17 mouse cellular contexts compared by ENCODE assay signal in the genomic region with DNA sequence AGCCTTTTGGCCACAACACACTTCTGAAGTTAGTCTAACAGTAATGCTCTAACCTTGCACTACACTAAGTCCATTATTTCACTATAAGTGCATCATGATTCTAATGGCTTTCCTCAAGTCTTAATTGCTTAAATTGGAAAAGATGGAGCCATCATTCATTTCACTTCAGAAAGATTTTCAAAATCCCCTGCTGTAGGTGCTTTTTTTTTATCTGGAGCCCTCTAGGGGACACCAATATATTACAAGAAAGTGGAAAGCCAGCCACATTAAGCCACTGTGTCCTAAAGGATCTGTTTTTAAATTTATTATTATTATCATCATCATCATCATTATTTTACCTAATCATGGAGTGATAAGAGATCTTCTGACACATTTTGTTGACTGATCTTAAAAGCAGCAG.
DNase-seq lines count a peak whose midpoint lies in the region; ATAC-seq and TF ChIP-seq lines count a peak whose summit lies in the region.
"Had no signal": no experiment of that assay in that cellular context is flagged by ENCODE, and none has a peak within 500 bp of the region (broad histone marks: within the 10 kb centered on the region; RNA-seq: fewer than 3 reads in every experiment).

No protein-coding gene starts in this region.

- peak; percentile 34 for DNase-seq in forebrain, embryonic 14.5 days (ENCODE audit: low spot score)
- DNase-seq in forebrain, embryonic 10.5 days (ENCODE audit: extremely low spot score, low spot score), result no peak
- peak; percentile 20 for DNase-seq in kidney, postnatal 0 days (ENCODE audit: low spot score)
- DNase-seq in kidney, adult 2 months, result no peak
- DNase-seq in midbrain, postnatal 0 days (ENCODE audit: low spot score), result peak; percentile 37
- no peak for DNase-seq in gastrocnemius, postnatal 25 days
- DNase-seq: adrenal gland, adult 8-10 months; B cell, adult 2 months; cerebellum, adult 9-11 months; heart, postnatal 14 days; kidney, postnatal 25 days had no signal

- no peak for ATAC-seq in forebrain, embryonic 14.5 days
- no peak for ATAC-seq in kidney, postnatal 0 days (replicated peaks; ENCODE audit: low FRiP score, low read depth)
- no peak for ATAC-seq in midbrain, postnatal 0 days (ENCODE audit: low FRiP score)
- ATAC-seq in midbrain, embryonic 13.5 days, result no peak
- ATAC-seq in megakaryocyte-erythroid progenitor cell, adult 5-6 weeks (replicated peaks; ENCODE audit: low FRiP score, low TSS enrichment, poor library complexity, severe bottlenecking), result no peak
- ATAC-seq: midbrain, embryonic 16.5 days had no signal

- no peaks in the 10 kb centered on the region for H3K4me1 ChIP-seq in forebrain, embryonic 14.5 days (ENCODE audit: control insufficient read depth, insufficient read depth, low read length)
- H3K4me1 ChIP-seq in forebrain, embryonic 10.5 days, result no peaks in the 10 kb centered on the region
- no peaks in the 10 kb centered on the region for H3K4me1 ChIP-seq in kidney, postnatal 0 days (replicated peaks; ENCODE audit: insufficient read depth, low read length)
- no peaks in the 10 kb centered on the region for H3K4me1 ChIP-seq in kidney, adult 2 months (ENCODE audit: control insufficient read depth, insufficient read depth, low read length)
- no peaks in the 10 kb centered on the region for H3K4me1 ChIP-seq in midbrain, postnatal 0 days (ENCODE audit: insufficient read depth, low read length)
- H3K4me1 ChIP-seq in midbrain, embryonic 13.5 days (replicated peaks), result no peaks in the 10 kb centered on the region
- H3K4me1 ChIP-seq: embryonic facial prominence, embryonic 13.5 days; forebrain, embryonic 12.5 days had no signal

- H3K27ac ChIP-seq in forebrain, embryonic 14.5 days (ENCODE audit: low read depth, low read length), result no peak overlapping the region
- no peak overlapping the region for H3K27ac ChIP-seq in forebrain, embryonic 10.5 days
- no peak overlapping the region for H3K27ac ChIP-seq in kidney, postnatal 0 days
- no peak overlapping the region for H3K27ac ChIP-seq in kidney, adult 2 months (ENCODE audit: insufficient read depth, low read depth, low read length)
- no peak overlapping the region for H3K27ac ChIP-seq in midbrain, postnatal 0 days (ENCODE audit: low read depth, low read length)
- H3K27ac ChIP-seq in midbrain, embryonic 13.5 days, result no peak overlapping the region
- H3K27ac ChIP-seq: embryonic facial prominence, embryonic 13.5 days; forebrain, embryonic 12.5 days; macrophage had no signal

- no peak overlapping the region for H3K4me2 ChIP-seq in forebrain, embryonic 14.5 days (ENCODE audit: low read length)
- no peak overlapping the region for H3K4me2 ChIP-seq in kidney, postnatal 0 days (ENCODE audit: low read length)
- H3K4me2 ChIP-seq in midbrain, postnatal 0 days (ENCODE audit: low read depth, low read length, poor library complexity, severe bottlenecking), result no peak overlapping the region
- no peak overlapping the region for H3K4me2 ChIP-seq in midbrain, embryonic 13.5 days (replicated peaks)
- H3K4me2 ChIP-seq: embryonic facial prominence, embryonic 13.5 days; forebrain, embryonic 12.5 days had no signal

- peak; percentile 58 for TF ChIP-seq CTCF in kidney, postnatal 0 days (IDR thresholded peaks at IDR 0.05; ENCODE audit: low read depth)
- no peak for TF ChIP-seq CTCF in kidney, adult 2 months (conservative IDR thresholded peaks at IDR 0.05; ENCODE audit: insufficient read depth, insufficient read length, low read depth, low read length)
- TF ChIP-seq CTCF in midbrain, postnatal 0 days (IDR thresholded peaks at IDR 0.05), result peak; percentile 72

- H3K9ac ChIP-seq in forebrain, embryonic 14.5 days (ENCODE audit: low read length), result no peak overlapping the region
- H3K9ac ChIP-seq in kidney, postnatal 0 days (ENCODE audit: low read depth, low read length), result no peak overlapping the region
- no peak overlapping the region for H3K9ac ChIP-seq in midbrain, postnatal 0 days (replicated peaks; ENCODE audit: low read length, poor library complexity, severe bottlenecking)
- no peak overlapping the region for H3K9ac ChIP-seq in midbrain, embryonic 13.5 days (replicated peaks)
- H3K9ac ChIP-seq: embryonic facial prominence, embryonic 13.5 days; forebrain, embryonic 12.5 days had no signal

- no peak for TF ChIP-seq POLR2A in kidney, adult 2 months (IDR thresholded peaks at IDR 0.05; ENCODE audit: low read depth, low read length)

- no peak overlapping the region for H3K4me3 ChIP-seq in forebrain, embryonic 14.5 days (ENCODE audit: low read depth, low read length)
- no peak overlapping the region for H3K4me3 ChIP-seq in forebrain, embryonic 10.5 days
- H3K4me3 ChIP-seq in kidney, postnatal 0 days (replicated peaks; ENCODE audit: low read depth, low read length), result no peak overlapping the region
- no peak overlapping the region for H3K4me3 ChIP-seq in kidney, adult 2 months (ENCODE audit: insufficient read depth, low read depth, low read length)
- no peak overlapping the region for H3K4me3 ChIP-seq in midbrain, postnatal 0 days (ENCODE audit: low read depth, low read length)
- H3K4me3 ChIP-seq in midbrain, embryonic 13.5 days (replicated peaks), result no peak overlapping the region
- H3K4me3 ChIP-seq: embryonic facial prominence, embryonic 13.5 days; forebrain, embryonic 12.5 days had no signal

- H3K9me3 ChIP-seq in forebrain, embryonic 14.5 days (replicated peaks; ENCODE audit: control insufficient read depth, low read length), result no peaks in the 10 kb centered on the region
- no peaks in the 10 kb centered on the region for H3K9me3 ChIP-seq in forebrain, embryonic 10.5 days
- no peaks in the 10 kb centered on the region for H3K9me3 ChIP-seq in kidney, postnatal 0 days (replicated peaks; ENCODE audit: low read length)
- H3K9me3 ChIP-seq in midbrain, postnatal 0 days (ENCODE audit: low read length), result no peaks in the 10 kb centered on the region
- no peaks in the 10 kb centered on the region for H3K9me3 ChIP-seq in midbrain, embryonic 13.5 days
- H3K9me3 ChIP-seq: embryonic facial prominence, embryonic 13.5 days; forebrain, embryonic 12.5 days had no signal

- no peaks in the 10 kb centered on the region for H3K27me3 ChIP-seq in forebrain, embryonic 14.5 days (replicated peaks; ENCODE audit: control insufficient read depth, insufficient read depth, low read length)
- H3K27me3 ChIP-seq in forebrain, embryonic 10.5 days (ENCODE audit: poor library complexity, severe bottlenecking), result no peaks in the 10 kb centered on the region
- H3K27me3 ChIP-seq in kidney, postnatal 0 days (ENCODE audit: insufficient read depth, low read length), result no peaks in the 10 kb centered on the region
- no peaks in the 10 kb centered on the region for H3K27me3 ChIP-seq in kidney, adult 2 months (replicated peaks; ENCODE audit: control insufficient read depth, insufficient read depth, low read length)
- no peaks in the 10 kb centered on the region for H3K27me3 ChIP-seq in midbrain, postnatal 0 days (ENCODE audit: insufficient read depth, low read length)
- H3K27me3 ChIP-seq in midbrain, embryonic 13.5 days, result no peaks in the 10 kb centered on the region
- H3K27me3 ChIP-seq: embryonic facial prominence, embryonic 13.5 days; forebrain, embryonic 12.5 days had no signal

- H3K36me3 ChIP-seq in forebrain, embryonic 14.5 days (ENCODE audit: control insufficient read depth, insufficient read depth, low read length), result no peaks in the 10 kb centered on the region
- no peaks in the 10 kb centered on the region for H3K36me3 ChIP-seq in forebrain, embryonic 10.5 days (replicated peaks)
- no peaks in the 10 kb centered on the region for H3K36me3 ChIP-seq in kidney, postnatal 0 days (ENCODE audit: insufficient read depth, low read length)
- H3K36me3 ChIP-seq in kidney, adult 2 months (ENCODE audit: control insufficient read depth, insufficient read depth, low read length), result no peaks in the 10 kb centered on the region
- no peaks in the 10 kb centered on the region for H3K36me3 ChIP-seq in midbrain, postnatal 0 days (ENCODE audit: insufficient read depth, low read length)
- no peaks in the 10 kb centered on the region for H3K36me3 ChIP-seq in midbrain, embryonic 13.5 days
- H3K36me3 ChIP-seq: embryonic facial prominence, embryonic 13.5 days; forebrain, embryonic 12.5 days had no signal

Comparison
In these comparisons a context has a peak if more than half of its experiments do, and no peak if none do; other contexts are left out.
1. DNase-seq: peak in forebrain, embryonic 14.5 days (single experiment), kidney, postnatal 0 days (single experiment) and midbrain, postnatal 0 days (single experiment); none in forebrain, embryonic 10.5 days (single experiment), kidney, adult 2 months (single experiment) and gastrocnemius, postnatal 25 days (single experiment).